Mouse (Mus musculus) kidney, postnatal 0 days (tissue): ENCODE data around the gene A930033H14Rik. TPM values are rescaled to one million over a fixed set of nuclear protein-coding genes. Genes with fewer than 3 reads are reported as not detected.

ENCODE experiments used
- ATAC-seq: fragments of 200-750 bp; cut with Nextera tagmentation; replicated peaks from 2 replicates; pipeline ENCODE4 v1.8.0; 2017; ENCODE audit warnings: low read depth, moderate number of reproducible peaks, moderate TSS enrichment, moderate library complexity; ENCODE audit not compliant: low FRiP score
- DNase-seq: peaks from one replicate; pipeline ENCODE4 v3.0.0-alpha.2; 2016; ENCODE audit warnings: low spot score
- H3K27ac ChIP-seq: fragments of 300-500 bp; sonication (generic); 2 replicates; pipeline ENCODE4 v1.5.1; 2014; ENCODE audit warnings: mild to moderate bottlenecking
- H3K27me3 ChIP-seq: fragments of 300-500 bp; sonication (generic); 2 replicates; pipeline ENCODE4 v1.6.1; 2014; ENCODE audit warnings: low read length, mixed read lengths; ENCODE audit not compliant: insufficient read depth
- H3K36me3 ChIP-seq: fragments of 300-500 bp; sonication (generic); 2 replicates; pipeline ENCODE4 v1.6.1; 2014; ENCODE audit warnings: low read length, mixed read lengths; ENCODE audit not compliant: insufficient read depth
- H3K4me1 ChIP-seq: fragments of 300-500 bp; sonication (generic); replicated peaks from 2 replicates; pipeline ENCODE4 v1.6.1; 2014; ENCODE audit warnings: antibody characterized with exemption, low read length, mixed read lengths; ENCODE audit not compliant: insufficient read depth
- H3K4me2 ChIP-seq: fragments of 300-500 bp; sonication (generic); 2 replicates; pipeline ENCODE4 v1.6.1; 2014; ENCODE audit warnings: mild to moderate bottlenecking, low read length, moderate library complexity, mixed read lengths
- H3K4me3 ChIP-seq: fragments of 300-500 bp; sonication (generic); replicated peaks from 2 replicates; pipeline ENCODE4 v1.5.1; 2014; ENCODE audit warnings: low read depth, low read length
- H3K9ac ChIP-seq: fragments of 300-500 bp; sonication (generic); 2 replicates; pipeline ENCODE4 v1.6.1; 2014; ENCODE audit warnings: low read depth, low read length
- H3K9me3 ChIP-seq: fragments of 300-500 bp; sonication (generic); replicated peaks from 2 replicates; pipeline ENCODE4 v1.6.1; 2016; ENCODE audit warnings: low read length, inconsistent platforms, mixed read lengths
- CTCF ChIP-seq: IDR thresholded peaks from 2 replicates; pipeline ENCODE4 v1.5.1; 2016; ENCODE audit warnings: antibody characterized with exemption, low read depth, mild to moderate bottlenecking, moderate library complexity
- WGBS: fragments of 180-500 bp; shearing (Covaris S2); extraction: QIAGEN DNeasy Blood & Tissue Kit; methylation state at CpG from one replicate; pipeline ENCODE4 v1.1.7; 2014; 5-methylcytosine and 5-hydroxymethylcytosine counted together
- polyA plus RNA-seq: library from polyadenylated mRNA; unstranded; fragments of >200 nt; fragmentation: Nextera tagmentation; extraction: Ambion mirVana; gene quantifications from 2 replicates; pipeline ENCODE4 v1.2.1, GENCODE M21; 2015

Gene A930033H14Rik
- polyA plus RNA-seq, 1 experiment from 2014 or later, result 2.3 TPM

DNA sequence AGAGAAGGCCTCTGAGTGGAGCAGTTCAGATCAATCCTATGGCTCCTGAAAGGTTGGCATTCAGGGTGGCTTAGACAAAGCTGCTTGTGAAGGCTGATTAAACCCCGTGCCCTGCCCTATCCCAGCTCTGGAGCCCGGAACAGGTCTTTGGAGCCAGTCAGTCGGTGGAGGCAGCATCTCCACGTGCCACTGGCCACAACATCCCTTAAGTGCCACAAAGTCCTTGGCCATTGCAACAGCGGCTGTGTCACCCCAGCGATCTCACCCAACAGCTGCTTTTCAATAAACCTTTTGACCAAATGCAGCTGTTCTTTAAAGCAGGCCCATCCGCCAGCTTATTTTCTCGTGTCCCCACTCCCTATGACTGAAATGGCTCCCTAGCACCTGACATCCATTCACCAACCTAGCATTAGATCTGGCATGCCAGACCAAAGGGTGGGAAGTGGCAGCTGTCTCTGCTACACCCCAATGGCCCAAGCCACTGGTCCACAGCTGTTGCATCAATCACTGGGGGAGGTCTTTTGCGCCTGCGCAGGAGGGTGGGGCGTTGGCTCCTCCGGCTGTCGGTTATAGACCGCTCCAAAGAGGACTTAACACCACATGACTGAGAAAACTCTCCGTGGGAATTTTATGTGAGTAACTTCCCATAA is 4.8 kb downstream of the A930033H14Rik start:
- TF ChIP-seq CTCF, result no peak
- Histone ChIP-seq H3K27ac (no peak overlapping the region), H3K9ac (no peak overlapping the region), H3K4me2 (no peak overlapping the region), H3K9me3 (no peaks in the 10 kb centered on the region), H3K27me3 (no peaks in the 10 kb centered on the region), H3K36me3 (no peaks in the 10 kb centered on the region), H3K4me3 (no peak overlapping the region), H3K4me1 (peaks cover 10% of the 10 kb centered on the region; the same call in 1 of the 2 replicates)
- no peak for ATAC-seq
- WGBS, result 75% methylated on average over 15 of the region's 15 CpGs
- DNase-seq, result no peak

DNA sequence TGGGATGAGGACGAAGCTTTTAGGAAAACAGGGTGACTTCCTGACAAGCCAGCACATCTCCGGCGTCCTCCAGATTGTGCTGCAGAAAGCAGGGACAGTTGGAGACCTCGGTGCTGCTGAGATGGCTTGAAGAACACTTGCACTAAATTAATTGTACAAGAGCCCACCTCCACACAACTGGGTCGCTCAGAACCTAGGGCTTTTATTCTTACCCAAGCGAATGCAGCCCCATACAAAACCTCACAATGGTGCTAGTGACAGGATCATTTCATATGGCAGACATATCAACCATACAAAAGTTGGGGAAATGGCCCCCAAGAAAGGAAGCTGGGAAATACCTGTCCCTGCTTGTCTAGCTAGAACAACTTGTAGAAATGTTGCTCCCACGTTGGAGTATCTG is 5.4 kb downstream of the A930033H14Rik start:
- peaks cover 10% of the 10 kb centered on the region; the same call in 1 of the 2 replicates for H3K4me1 ChIP-seq
- DNase-seq (no peak), ATAC-seq (no peak)
- no peak overlapping the region for H3K9ac ChIP-seq
- no peaks in the 10 kb centered on the region for H3K36me3 ChIP-seq
- no peak overlapping the region for H3K4me3 ChIP-seq
- WGBS, result 79% methylated on average over 7 of the region's 7 CpGs
- no peaks in the 10 kb centered on the region for H3K9me3 ChIP-seq
- no peak overlapping the region for H3K4me2 ChIP-seq
- H3K27me3 ChIP-seq, result no peaks in the 10 kb centered on the region
- TF ChIP-seq CTCF, result no peak
- H3K27ac ChIP-seq, result no peak overlapping the region

DNA sequence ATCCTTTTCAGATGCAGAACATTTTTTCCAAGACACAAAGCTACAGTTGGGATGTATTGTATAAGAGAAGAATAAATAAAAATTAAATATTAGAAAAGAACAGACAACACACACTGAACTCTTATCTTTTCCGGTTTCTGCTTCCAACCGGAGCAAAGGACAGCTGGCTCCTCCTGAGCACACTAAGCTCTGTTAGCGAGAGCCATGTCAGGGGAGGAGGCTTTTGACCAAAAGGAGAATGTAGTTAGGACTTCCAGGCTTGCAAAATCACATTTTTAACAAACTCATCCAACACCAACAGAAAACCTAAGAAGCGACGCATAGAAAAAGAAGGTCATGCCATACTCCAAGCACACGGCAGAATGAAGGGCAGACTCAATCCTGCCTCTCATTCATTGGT is 6.8 kb downstream of the A930033H14Rik start:
- Histone ChIP-seq H3K36me3 (no peaks in the 10 kb centered on the region), H3K9ac (no peak overlapping the region), H3K4me2 (no peak overlapping the region), H3K27ac (no peak overlapping the region), H3K4me3 (no peak overlapping the region), H3K27me3 (no peaks in the 10 kb centered on the region), H3K9me3 (no peaks in the 10 kb centered on the region), H3K4me1 (peaks cover 1% of the 10 kb centered on the region; the same call in 1 of the 2 replicates)
- WGBS, result 86% methylated on average over 6 of the region's 6 CpGs
- DNase-seq (no peak), ATAC-seq (no peak)
- TF ChIP-seq CTCF, result no peak

DNA sequence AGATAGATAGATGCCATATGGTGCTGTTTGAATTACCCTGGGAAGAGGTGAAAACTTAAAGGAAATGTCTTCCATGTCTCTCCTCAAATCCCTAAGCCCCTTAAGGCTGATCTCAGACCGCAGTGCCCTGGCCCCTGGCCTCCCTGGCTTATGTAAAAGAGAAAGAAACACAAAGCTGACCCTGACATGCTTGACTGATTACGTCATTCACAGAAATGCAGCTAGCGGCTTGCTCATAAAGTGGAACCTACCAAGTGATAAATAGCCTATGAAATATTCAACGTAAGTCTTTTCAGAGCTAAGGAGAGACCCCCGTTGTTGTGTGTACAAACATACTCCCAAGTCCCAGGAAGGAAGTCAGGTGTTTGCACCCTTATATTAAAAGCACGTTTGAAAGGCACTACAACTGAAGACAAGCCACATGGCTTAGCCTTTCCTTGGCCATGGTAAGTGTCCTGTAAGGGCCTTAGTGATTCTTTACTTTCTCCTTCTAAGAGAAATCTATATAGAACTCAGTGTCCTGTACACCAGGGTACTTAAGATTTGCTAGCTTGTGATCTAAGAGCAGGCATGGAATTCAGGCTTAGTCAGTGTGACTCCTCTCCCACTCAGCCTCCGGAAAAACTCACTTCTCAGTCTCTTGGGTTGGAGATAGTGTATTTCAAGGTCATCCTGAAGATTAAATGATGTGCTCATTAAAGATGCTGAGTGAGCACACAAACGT is 8.1 kb downstream of the A930033H14Rik start:
- 20% methylated on average over 8 of the region's 8 CpGs for WGBS
- ATAC-seq, result no peak
- Histone ChIP-seq H3K4me2 (no peak overlapping the region), H3K27me3 (no peaks in the 10 kb centered on the region), H3K9ac (no peak overlapping the region), H3K9me3 (no peaks in the 10 kb centered on the region), H3K4me3 (no peak overlapping the region), H3K36me3 (no peaks in the 10 kb centered on the region), H3K27ac (no peak overlapping the region), H3K4me1 (no peaks in the 10 kb centered on the region)
- no peak for TF ChIP-seq CTCF
- peak; percentile 27 for DNase-seq

DNA sequence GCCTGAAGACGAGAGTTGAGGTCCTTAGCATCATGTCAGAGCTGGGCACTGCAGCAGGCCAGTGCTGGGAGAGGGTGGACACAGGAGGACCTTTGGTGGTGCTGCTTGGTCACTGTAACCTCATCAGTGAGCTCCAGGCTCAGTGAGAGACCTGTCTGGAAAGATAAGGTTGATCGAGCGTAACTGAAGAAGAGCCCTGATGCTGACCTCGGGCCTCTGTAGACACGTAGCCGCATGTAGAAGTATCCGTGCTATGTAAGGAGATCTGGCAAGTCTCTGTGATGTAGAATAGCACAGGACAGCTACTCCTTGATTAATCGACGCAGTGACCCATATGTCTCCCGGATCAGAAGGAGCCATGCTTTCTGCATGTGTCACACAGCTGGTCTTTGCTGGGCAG is 19.2 kb downstream of the A930033H14Rik start:
- TF ChIP-seq CTCF, result no peak
- no peaks in the 10 kb centered on the region for H3K4me1 ChIP-seq
- no peak overlapping the region for H3K9ac ChIP-seq
- peak; percentile 54; the same call in 1 of the 2 replicates for ATAC-seq
- DNase-seq, result peak; percentile 57
- WGBS, result 65% methylated on average over 10 of the region's 10 CpGs
- no peak overlapping the region for H3K27ac ChIP-seq
- H3K36me3 ChIP-seq, result no peaks in the 10 kb centered on the region
- H3K9me3 ChIP-seq, result no peaks in the 10 kb centered on the region
- H3K4me3 ChIP-seq, result no peak overlapping the region
- H3K27me3 ChIP-seq, result no peaks in the 10 kb centered on the region
- no peak overlapping the region for H3K4me2 ChIP-seq

DNA sequence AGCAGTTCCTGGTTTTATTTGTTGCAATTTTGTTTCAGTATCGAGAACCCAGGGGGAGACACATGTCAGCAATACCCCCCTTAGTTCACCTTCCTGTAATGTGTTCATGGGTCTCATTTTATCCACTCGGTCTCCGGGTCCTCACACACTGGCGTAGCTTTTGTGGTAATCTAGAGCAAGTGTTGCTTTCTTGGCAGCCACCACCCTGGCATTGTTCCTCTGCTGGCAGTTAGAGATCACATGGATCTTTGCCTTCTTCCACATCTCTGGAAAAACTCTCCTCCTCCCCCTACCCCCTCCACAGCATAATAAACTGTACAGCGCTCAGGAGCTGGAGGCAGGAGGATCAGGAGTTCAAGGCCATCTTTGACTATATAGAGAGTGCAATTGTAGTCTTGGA is 20.6 kb downstream of the A930033H14Rik start:
- Histone ChIP-seq H3K27ac (no peak overlapping the region), H3K4me3 (no peak overlapping the region), H3K36me3 (no peaks in the 10 kb centered on the region), H3K4me2 (no peak overlapping the region), H3K4me1 (no peaks in the 10 kb centered on the region), H3K9me3 (no peaks in the 10 kb centered on the region), H3K27me3 (no peaks in the 10 kb centered on the region), H3K9ac (no peak overlapping the region)
- 90% methylated on average over 5 of the region's 5 CpGs for WGBS
- DNase-seq (no peak), ATAC-seq (no peak)
- TF ChIP-seq CTCF, result no peak
